Mouse (Mus musculus) cerebellum, adult 18-20 months (tissue): Measurements from ENCODE around the gene Tmed11.
"Not testable (repeated sequence)": the region's sequence is repeated elsewhere in the genome, so short reads cannot be mapped to it uniquely, and the experiment has no call there.

ENCODE experiments used
- DNase-seq, 2 experiments: peaks; one replicate each; pipeline ENCODE4 v3.0.0; 2021

Tmed11 gene

DNA sequence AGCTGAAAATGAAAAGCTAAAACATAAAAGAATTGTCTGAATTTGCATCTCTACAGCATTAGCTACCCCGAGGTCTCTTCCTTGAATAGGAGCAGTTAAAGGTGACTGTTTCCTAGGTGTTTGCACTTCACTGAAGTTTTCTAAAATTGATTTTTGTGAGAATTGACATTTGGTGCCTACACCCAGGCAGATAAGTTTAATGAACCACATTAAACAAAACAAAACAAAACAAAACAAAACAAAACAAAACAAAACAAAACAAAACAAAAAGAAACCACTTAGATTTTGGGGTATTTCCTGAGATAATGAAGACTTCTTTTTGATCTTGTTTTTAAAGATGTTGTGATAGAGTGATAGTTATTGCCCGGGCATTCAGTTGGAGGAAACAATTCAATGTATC is at the start of gene Tmed11:
TSS of gene Tmed11 (minus strand) at position 101 of the 400 bp plus-strand sequence.
- DNase-seq, result not testable (repeated sequence)

DNA sequence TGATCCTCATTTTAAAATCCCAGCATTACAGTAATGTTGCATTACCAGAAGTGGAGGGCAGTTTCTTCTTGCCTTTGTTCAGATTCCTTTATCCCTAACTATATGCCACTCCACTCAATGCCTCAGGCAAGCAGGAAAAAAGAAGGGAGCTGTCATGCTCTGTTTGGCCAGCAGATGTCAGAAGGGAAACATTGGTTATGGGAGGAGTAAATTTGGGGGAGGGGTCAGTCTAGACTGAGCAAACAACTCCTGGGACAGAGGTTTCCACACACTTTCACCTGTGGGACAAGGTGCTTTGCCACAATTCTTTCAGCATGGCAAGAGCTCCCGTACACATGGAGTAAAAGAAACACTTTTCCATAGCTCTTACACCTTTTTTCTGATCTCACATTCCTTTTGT is 41.0 kb upstream of the Tmed11 start:
- DNase-seq, result no peak

DNA sequence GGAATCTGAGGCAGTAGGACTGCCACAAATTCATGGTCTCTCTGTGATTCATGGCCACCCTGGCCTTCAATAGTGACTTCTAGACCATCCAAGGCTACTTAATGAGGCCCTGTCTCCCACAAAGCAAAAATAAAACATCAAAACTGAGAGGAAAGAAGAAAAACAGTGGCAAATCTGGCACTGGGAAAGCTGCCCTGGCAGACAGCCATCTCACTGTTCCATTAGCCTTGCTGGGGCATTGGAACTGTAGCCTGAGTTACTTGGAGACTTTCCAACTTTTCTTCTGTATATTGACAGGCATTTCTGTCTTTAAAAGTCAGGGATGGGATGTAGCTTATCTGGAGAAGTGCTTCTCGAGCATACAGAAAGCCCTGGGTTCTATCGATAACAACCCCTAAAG is 28.1 kb upstream of the Tmed11 start:
- no peak for DNase-seq

DNA sequence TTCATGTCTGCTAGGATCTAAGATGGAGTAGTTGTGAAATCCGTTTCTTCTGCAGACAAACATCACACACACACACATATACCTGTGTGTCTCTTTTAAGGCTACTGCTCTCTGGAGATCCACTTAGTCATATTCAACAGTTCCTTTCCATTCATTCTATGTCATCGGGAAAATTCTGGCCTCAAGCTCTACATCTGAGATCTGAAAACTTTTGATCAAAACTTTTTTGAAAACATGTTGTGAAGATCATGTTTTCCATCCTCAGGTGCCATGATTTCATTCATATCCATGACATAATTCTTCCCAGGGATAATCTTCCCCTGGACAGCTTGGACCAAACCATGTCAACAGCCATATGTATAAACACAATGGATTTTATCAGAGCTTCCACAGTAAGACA is 13.6 kb upstream of the Tmed11 start, which contains the start of gene Vmn2r8:
TSS of gene Vmn2r8 (minus strand) at position 101 of the 400 bp plus-strand sequence.
- DNase-seq, result not testable (repeated sequence)

GRCm38 (mm10) chr5:108803646-108804045 is 8.5 kb upstream of the Tmed11 start:
- DNase-seq, result no peak

DNA sequence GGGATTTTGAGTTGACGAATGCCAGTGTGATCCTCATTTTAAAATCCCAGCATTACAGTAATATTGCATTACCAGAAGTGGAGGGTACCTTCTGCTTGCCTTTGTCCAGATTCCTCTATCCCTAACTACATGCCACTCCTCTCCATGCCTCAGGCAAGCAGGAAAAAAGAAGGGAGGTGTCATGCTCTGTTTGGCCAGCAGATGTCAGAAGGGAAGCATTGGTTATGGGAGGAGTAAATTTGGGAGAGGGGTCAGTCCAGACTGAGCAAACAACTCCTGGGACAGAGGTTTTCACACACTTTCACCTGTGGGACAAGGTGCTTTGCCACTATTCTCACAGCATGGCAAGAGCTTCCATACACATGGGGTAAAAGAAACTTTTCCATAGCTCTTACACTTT is 4.8 kb downstream of the Tmed11 start:
- peak in 1 of 2 experiments; percentile 5 for DNase-seq

- no peak for DNase-seq
These were observed 20.4 kb downstream of the Tmed11 start, which contains the start of gene Rnf212 for GRCm38 (mm10) chr5:108774630-108775306. TSS of gene Rnf212 (minus strand) at chr5:108774982.

GRCm38 (mm10) chr5:108760002-108760401 is 35.2 kb downstream of the Tmed11 start:
- DNase-seq, result no peak

GRCm38 (mm10) chr5:108758396-108758795 is 36.8 kb downstream of the Tmed11 start:
- DNase-seq, result peak; percentile 5 to 11

DNA sequence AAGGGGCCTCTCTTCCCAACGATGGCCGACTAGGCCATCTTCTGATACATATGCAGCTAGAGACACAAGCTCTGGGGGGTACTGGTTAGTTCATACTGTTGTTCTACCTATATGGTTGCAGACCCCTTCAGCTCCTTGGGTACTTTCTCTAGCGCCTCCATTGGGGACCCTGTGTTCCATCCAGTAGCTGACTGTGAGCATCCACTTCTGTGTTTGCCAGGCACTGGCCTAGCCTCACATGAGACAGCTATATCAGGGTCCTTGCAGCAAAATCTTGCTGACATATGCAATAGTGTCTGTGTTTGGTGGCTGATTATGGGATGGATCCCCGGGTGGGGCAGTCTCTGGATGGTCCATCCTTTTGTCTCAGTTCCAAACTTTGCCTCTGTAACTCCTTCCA is 43.9 kb downstream of the Tmed11 start:
- not testable (repeated sequence) for DNase-seq

DNA sequence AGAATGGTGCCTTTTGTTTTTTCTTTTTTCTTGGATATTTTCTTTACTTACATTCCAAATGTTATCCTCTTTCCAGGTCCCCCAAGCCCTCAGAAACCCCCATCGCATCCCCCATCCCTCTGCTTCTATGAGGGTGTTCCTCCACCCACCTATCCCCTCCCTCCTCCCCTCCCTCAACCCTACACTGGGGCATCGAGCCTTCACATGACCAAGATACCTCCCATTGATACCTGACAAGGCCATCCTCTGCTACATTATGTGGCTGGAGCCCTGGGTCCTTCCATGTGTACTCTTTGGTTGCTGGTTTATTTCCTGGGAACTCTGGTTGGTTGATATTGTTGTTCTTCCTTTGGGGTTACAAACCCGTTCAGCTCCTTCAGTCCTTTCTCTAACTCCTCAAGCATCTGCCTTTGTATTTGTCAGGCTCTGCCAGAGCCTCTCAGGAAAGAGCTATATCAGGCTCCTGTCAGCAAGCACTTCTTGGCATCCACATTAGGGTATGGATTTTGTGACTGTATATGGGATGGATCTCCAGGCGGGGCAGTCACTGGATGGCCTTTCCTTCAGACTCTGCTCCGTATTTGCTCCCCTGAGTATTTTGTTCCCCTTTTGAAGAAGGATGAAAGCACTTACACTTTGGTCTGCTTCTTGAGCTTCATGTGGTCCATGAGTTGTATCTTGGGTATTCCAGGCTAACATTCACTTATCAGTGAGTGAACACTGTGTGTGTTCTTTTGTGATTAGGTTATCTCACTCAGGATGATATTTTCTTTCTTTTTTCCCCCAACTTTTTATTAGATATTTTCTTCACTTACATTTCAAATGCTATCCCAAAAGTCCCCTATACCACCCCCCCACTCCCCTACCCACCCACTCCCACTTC is 44.6 kb downstream of the Tmed11 start:
- DNase-seq, result no peak

- DNase-seq, result no peak
These were observed 50.5 kb downstream of the Tmed11 start for GRCm38 (mm10) chr5:108744629-108745028.

DNA sequence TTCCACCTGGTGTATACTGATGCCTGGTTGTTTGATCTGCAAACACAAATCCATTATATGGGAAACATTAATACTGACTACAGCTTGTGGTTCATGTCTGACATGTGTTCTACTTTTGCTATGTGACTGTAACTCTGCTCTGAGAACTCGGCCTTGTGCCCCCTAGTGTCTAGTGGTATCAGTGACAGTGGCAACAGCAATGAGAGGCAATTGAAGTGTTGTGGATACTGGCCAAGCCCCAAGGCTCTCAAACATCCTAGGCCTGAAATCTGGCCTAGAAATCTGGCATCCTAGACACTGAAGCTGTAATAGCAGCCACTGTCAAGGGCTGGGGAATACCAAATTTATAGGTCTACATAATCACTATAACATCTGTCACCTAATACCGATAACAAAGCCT is 51.3 kb downstream of the Tmed11 start:
- peak in 1 of 2 experiments; percentile 8 for DNase-seq

DNA sequence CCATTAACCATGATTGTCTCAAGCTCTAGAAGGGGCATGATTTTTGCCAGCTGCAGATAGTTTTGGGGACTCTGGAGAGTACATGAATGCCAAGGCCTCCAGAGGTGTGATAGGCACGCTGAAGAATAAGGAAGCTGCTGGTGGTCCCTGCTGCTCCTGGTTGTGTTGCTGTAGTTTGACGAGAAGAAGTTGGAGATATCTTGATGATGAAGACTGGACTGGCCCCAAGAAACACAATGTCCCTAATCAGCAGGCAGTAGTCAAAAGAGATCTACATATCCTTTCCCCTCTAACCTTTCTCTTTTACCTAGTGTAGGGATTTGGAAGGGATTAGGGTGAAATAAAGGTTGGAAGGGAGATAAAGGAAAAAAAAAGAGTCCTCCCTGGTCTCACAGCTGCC is 52.6 kb downstream of the Tmed11 start:
- no peak for DNase-seq

GRCm38 (mm10) chr5:108741844-108742243 is 53.3 kb downstream of the Tmed11 start:
- DNase-seq, result no peak

DNA sequence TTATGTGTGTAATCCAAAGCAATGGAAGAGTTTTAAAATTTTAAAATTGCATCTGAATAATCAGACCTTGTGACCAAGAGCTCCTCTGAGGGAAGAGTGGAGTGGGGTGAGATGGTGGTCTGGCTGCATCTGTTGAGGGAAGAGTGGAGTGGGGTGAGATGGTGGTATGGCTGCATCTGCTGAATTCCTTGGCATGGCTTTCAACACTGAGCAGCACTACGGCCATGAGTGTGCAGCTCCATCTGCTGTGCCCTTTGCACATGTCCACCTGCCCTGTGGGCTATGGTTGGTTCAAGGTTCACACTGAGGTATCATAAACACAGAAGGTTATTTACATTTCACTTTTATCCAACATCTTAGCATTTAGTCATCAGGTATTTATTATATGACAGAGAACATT is 67.7 kb downstream of the Tmed11 start:
- no peak for DNase-seq
